Mouse (Mus musculus) ES-Bruce4 (cell line): ENCODE data around the gene Zfp148.

Source experiments
- CTCF ChIP-seq: IDR thresholded peaks from one replicate; pipeline ENCODE4 v1.8.1; 2011; ENCODE audit warnings: low read depth, low read length
- EP300 ChIP-seq: IDR thresholded peaks from 2 replicates; pipeline ENCODE4 v1.6.1; 2011; ENCODE audit warnings: low read depth, low read length; ENCODE audit not compliant: insufficient read depth
- POLR2A ChIP-seq: IDR thresholded peaks from one replicate; pipeline ENCODE4 v1.8.1; 2011; ENCODE audit warnings: low read length; ENCODE audit not compliant: insufficient read depth

DNA sequence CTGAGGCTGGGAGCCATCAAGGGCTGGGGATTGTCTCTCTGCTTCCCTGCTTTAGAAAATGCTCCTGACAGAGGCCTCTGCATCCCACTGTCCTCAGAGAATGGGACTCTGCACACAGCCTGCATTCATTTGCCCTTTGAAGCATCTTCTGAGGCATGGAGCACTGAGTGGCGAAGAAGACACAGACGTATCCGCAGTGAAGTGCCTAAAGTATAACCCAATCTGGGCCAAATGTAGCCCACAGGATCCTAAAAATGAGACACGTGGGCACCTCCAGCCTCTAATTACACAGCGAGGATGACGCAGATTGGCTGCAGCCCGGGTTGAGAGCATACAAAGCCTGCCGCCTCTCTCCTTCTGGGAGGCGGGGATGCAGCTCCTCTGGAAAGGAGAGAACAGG lies 36.3 kb upstream of the Zfp148 start:
- no peak for TF ChIP-seq CTCF
- no peak for TF ChIP-seq POLR2A
- TF ChIP-seq EP300 = no peak
